Mouse (Mus musculus) liver, embryonic 14.5 days (tissue): ENCODE measurements around the gene Kcnab1.

Source experiments
- CTCF ChIP-seq: IDR thresholded peaks from 2 replicates; pipeline ENCODE4 v1.5.1; 2016; ENCODE audit warnings: antibody characterized with exemption, low read depth, control low read depth
- EP300 ChIP-seq: IDR thresholded peaks from 2 replicates; pipeline ENCODE4 v1.6.1; 2016; ENCODE audit warnings: antibody characterized with exemption, low read depth

DNA sequence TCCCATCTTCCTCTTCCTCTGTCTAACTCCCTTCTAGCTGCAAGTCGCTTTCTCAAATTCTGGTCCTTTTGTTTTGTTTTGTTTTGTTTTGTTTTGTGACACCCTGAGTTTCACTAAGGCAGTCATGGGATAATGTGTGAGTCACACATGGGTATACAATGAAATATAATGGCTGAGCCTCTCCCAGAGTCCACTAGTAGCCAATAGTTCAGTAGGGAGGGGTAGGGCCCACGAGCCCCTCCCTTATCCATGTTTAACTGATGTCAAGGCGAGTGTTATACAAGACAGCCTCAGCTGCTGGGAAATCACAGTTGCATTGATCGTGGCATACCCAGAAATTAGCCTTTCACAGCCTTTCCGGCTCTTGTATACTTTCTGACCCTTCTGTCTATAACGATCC is 206.7 kb downstream of the Kcnab1 start:
- TF ChIP-seq CTCF = no peak
- no peak for TF ChIP-seq EP300
